Mouse (Mus musculus): ENCODE measurements around the gene Hist1h4k. TPM values are rescaled to one million over a fixed set of nuclear protein-coding genes. Genes with fewer than 3 reads are reported as not detected.
"Not testable (repeated sequence)": the region's sequence is repeated elsewhere in the genome, so short reads cannot be mapped to it uniquely, and the experiment has no call there.

Gene Hist1h4k
- total and polyA plus RNA-seq, 2 experiments from 2014 or later = 0.80 to 434 TPM

DNA sequence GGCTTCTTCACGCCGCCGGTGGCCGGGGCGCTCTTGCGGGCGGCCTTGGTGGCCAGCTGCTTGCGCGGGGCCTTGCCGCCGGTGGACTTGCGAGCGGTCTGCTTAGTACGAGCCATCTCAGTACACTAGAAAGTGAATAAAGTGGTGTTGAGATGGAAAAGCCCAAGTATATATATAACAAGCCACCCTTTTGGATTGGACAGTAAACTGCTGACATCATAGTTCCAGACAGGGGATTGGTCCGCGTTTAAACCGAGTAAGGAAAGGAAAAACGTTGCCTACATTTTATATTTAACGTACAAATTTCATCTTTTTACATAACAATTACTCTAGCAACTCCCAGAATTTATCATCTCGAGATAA lies 32.9 kb upstream of the Hist1h4k start, which contains the start of gene Hist1h3i:
Gene Hist1h3i, minus strand, starts transcription at position 116 of the 363 bp plus-strand sequence.
- Histone ChIP-seq H3K27ac (ENCODE audit: low read depth, low read length) (no peak within 1 kb of the TSS), H3K27me3 (ENCODE audit: insufficient read depth, low read length) (no peaks in the 10 kb centered on the region), H3K4me3 (ENCODE audit: low read depth, low read length) (peak within 1 kb of the TSS; percentile 37), H3K4me1 (ENCODE audit: insufficient read depth, low read length) (peaks cover 11% of the 10 kb centered on the region), H3K36me3 (ENCODE audit: insufficient read depth, low read length) (no peaks in the 10 kb centered on the region), H3K4me2 (ENCODE audit: low read depth, low read length, poor library complexity, severe bottlenecking) (peak within 1 kb of the TSS; percentile 67), H3K9me3 (ENCODE audit: low read length) (no peaks in the 10 kb centered on the region), H3K9ac (replicated peaks; ENCODE audit: low read length, poor library complexity, severe bottlenecking) (peak within 1 kb of the TSS; percentile 46)
- DNase-seq (ENCODE audit: low spot score) (peak; percentile 94), ATAC-seq (ENCODE audit: low FRiP score) (peak; percentile 79)
- 0% methylated on average over 13 of the region's 20 CpGs for WGBS
- no peak for TF ChIP-seq CTCF (IDR thresholded peaks at IDR 0.05)

- H3K9me3 ChIP-seq (ENCODE audit: low read length); H3K36me3 ChIP-seq (ENCODE audit: insufficient read depth, low read length); ATAC-seq (ENCODE audit: low FRiP score); H3K27ac ChIP-seq (ENCODE audit: low read depth, low read length); H3K27me3 ChIP-seq (ENCODE audit: insufficient read depth, low read length): not testable (repeated sequence)
- Histone ChIP-seq H3K9ac (replicated peaks; ENCODE audit: low read length, poor library complexity, severe bottlenecking) (peak overlapping the region; percentile 46), H3K4me1 (ENCODE audit: insufficient read depth, low read length) (peaks cover 11% of the 10 kb centered on the region), H3K4me2 (ENCODE audit: low read depth, low read length, poor library complexity, severe bottlenecking) (peak overlapping the region; percentile 67), H3K4me3 (ENCODE audit: low read depth, low read length) (peak overlapping the region; percentile 37)
- DNase-seq (ENCODE audit: low spot score) = peak; percentile 26
- 2% methylated on average over 14 of the region's 35 CpGs for WGBS
Measured at GRCm38 (mm10) chr13:21782361-21783254, 32.3 kb upstream of the Hist1h4k start.

DNA sequence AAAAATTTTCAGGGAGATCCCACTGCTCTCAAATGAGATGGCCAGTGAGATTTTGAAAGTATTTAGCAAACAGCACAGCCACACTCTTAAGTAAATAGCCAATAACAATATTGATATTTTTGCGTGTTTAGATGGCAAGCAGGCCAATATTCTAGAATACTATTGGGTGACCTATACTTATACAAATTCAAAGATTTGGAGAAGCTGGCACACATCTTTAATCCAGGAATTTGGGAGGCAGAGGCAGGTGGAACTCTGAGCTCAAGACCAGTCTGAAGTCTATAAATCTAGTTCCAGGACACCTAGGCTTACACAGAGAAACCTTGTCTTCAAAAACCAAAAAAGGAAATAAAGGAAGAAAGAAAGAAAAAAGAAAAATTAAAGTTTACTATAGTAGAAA lies 31.3 kb upstream of the Hist1h4k start:
- no peak for TF ChIP-seq CTCF (IDR thresholded peaks at IDR 0.05)
- ATAC-seq (ENCODE audit: low FRiP score) (no peak), DNase-seq (ENCODE audit: low spot score) (no peak)
- Histone ChIP-seq H3K4me2 (ENCODE audit: low read depth, low read length, poor library complexity, severe bottlenecking) (no peak overlapping the region), H3K27me3 (ENCODE audit: insufficient read depth, low read length) (no peaks in the 10 kb centered on the region), H3K4me1 (ENCODE audit: insufficient read depth, low read length) (peaks cover 11% of the 10 kb centered on the region), H3K27ac (ENCODE audit: low read depth, low read length) (no peak overlapping the region), H3K36me3 (ENCODE audit: insufficient read depth, low read length) (no peaks in the 10 kb centered on the region), H3K9me3 (ENCODE audit: low read length) (no peaks in the 10 kb centered on the region), H3K4me3 (ENCODE audit: low read depth, low read length) (no peak overlapping the region), H3K9ac (replicated peaks; ENCODE audit: low read length, poor library complexity, severe bottlenecking) (no peak overlapping the region)
- WGBS = 93% methylated on average over 1 of the region's 1 CpGs

GRCm38 (mm10) chr13:21781021-21781555 lies 30.8 kb upstream of the Hist1h4k start:
- no peaks in the 10 kb centered on the region for H3K36me3 ChIP-seq (ENCODE audit: insufficient read depth, low read length)
- peaks cover 11% of the 10 kb centered on the region for H3K4me1 ChIP-seq (ENCODE audit: insufficient read depth, low read length)
- H3K4me3 ChIP-seq (ENCODE audit: low read depth, low read length) = no peak overlapping the region
- H3K27ac ChIP-seq (ENCODE audit: low read depth, low read length) = no peak overlapping the region
- no peak for DNase-seq (ENCODE audit: low spot score)
- peak overlapping the region; percentile 86 for H3K4me2 ChIP-seq (ENCODE audit: low read depth, low read length, poor library complexity, severe bottlenecking)
- no peaks in the 10 kb centered on the region for H3K27me3 ChIP-seq (ENCODE audit: insufficient read depth, low read length)
- no peaks in the 10 kb centered on the region for H3K9me3 ChIP-seq (ENCODE audit: low read length)
- no peak for ATAC-seq (ENCODE audit: low FRiP score)
- no peak for TF ChIP-seq CTCF (IDR thresholded peaks at IDR 0.05)
- 42% methylated on average over 6 of the region's 6 CpGs for WGBS
- no peak overlapping the region for H3K9ac ChIP-seq (replicated peaks; ENCODE audit: low read length, poor library complexity, severe bottlenecking)

GRCm38 (mm10) chr13:21779767-21780731 lies 29.7 kb upstream of the Hist1h4k start, which contains the start of gene Hist1h1b:
Hist1h1b (minus strand) TSS chr13:21780625.
- Histone ChIP-seq H3K36me3 (ENCODE audit: insufficient read depth, low read length) (no peaks in the 10 kb centered on the region), H3K27me3 (ENCODE audit: insufficient read depth, low read length) (no peaks in the 10 kb centered on the region), H3K27ac (ENCODE audit: low read depth, low read length) (0 out of 2 replicates have a peak within 1 kb of the TSS, but pooled peaks have one; percentile 9), H3K9me3 (ENCODE audit: low read length) (no peaks in the 10 kb centered on the region), H3K4me2 (ENCODE audit: low read depth, low read length, poor library complexity, severe bottlenecking) (peak within 1 kb of the TSS; percentile 86), H3K9ac (replicated peaks; ENCODE audit: low read length, poor library complexity, severe bottlenecking) (peak within 1 kb of the TSS; percentile 51; the same call in 1 of the 2 replicates), H3K4me3 (ENCODE audit: low read depth, low read length) (peak within 1 kb of the TSS; percentile 52), H3K4me1 (ENCODE audit: insufficient read depth, low read length) (peaks cover 11% of the 10 kb centered on the region)
- DNase-seq (ENCODE audit: low spot score) = peak; percentile 64
- ATAC-seq (ENCODE audit: low FRiP score) = no peak; the same call in 1 of the 2 replicates
- TF ChIP-seq CTCF (IDR thresholded peaks at IDR 0.05) = no peak
- WGBS = 0% methylated on average over 44 of the region's 44 CpGs
